Mouse (Mus musculus): Measurements from ENCODE around the gene Mlc1. TPM values are rescaled to one million over a fixed set of nuclear protein-coding genes. Genes with fewer than 3 reads are reported as not detected.

The Mlc1 gene
- polyA plus RNA-seq, 1 experiment, result 0.08 TPM

- H3K27me3 ChIP-seq (ENCODE audit: control insufficient read depth, insufficient read depth, low read length), result no peaks in the 10 kb centered on the region
- H3K36me3 ChIP-seq (ENCODE audit: control insufficient read depth, insufficient read depth, low read length), result no peaks in the 10 kb centered on the region
- H3K4me3 ChIP-seq (ENCODE audit: control insufficient read depth, insufficient read depth, low read length), result no peak overlapping the region
- TF ChIP-seq POLR2A (IDR thresholded peaks at IDR 0.05; ENCODE audit: control insufficient read depth, extremely low read depth, insufficient read depth, low read length, poor library complexity) (no peak), CTCF (IDR thresholded peaks at IDR 0.05; ENCODE audit: borderline replicate concordance, control insufficient read depth, extremely low read depth, insufficient read depth, low read length, poor library complexity) (no peak)
- H3K27ac ChIP-seq (ENCODE audit: control insufficient read depth, insufficient read depth, low read length), result no peak overlapping the region
- no peak for DNase-seq
- H3K4me1 ChIP-seq (replicated peaks; ENCODE audit: control insufficient read depth, insufficient read depth, low read length), result no peaks in the 10 kb centered on the region
- WGBS, result 64% methylated on average over 3 of the region's 3 CpGs
Measured at GRCm38 (mm10) chr15:88916366-88916765, 62.4 kb downstream of the Mlc1 start.

DNA sequence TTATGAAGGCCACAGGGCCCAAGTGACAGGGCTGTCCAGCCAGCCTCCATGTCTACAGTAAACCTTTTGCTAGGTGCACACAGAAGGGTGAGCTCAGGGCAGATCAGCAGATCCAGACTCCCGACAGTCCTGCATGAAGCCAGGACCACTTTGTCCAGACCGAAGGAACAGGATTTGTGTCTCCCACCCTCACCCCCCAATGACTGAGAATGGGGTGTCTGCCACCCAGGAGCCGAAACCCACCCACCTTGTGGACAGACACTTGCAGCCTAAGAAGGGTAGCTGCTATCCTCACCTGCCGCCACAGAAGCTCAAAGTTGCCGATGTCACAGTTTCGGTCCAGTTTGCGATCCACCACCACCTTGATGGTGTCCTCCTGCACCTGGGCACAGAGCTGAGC is 63.8 kb downstream of the Mlc1 start:
- TF ChIP-seq CTCF (IDR thresholded peaks at IDR 0.05; ENCODE audit: borderline replicate concordance, control insufficient read depth, extremely low read depth, insufficient read depth, low read length, poor library complexity) (no peak), POLR2A (IDR thresholded peaks at IDR 0.05; ENCODE audit: control insufficient read depth, extremely low read depth, insufficient read depth, low read length, poor library complexity) (no peak)
- no peak for DNase-seq
- Histone ChIP-seq H3K27me3 (ENCODE audit: control insufficient read depth, insufficient read depth, low read length) (no peaks in the 10 kb centered on the region), H3K27ac (ENCODE audit: control insufficient read depth, insufficient read depth, low read length) (no peak overlapping the region), H3K4me3 (ENCODE audit: control insufficient read depth, insufficient read depth, low read length) (no peak overlapping the region), H3K4me1 (replicated peaks; ENCODE audit: control insufficient read depth, insufficient read depth, low read length) (no peaks in the 10 kb centered on the region), H3K36me3 (ENCODE audit: control insufficient read depth, insufficient read depth, low read length) (no peaks in the 10 kb centered on the region)
- 95% methylated on average over 7 of the region's 7 CpGs for WGBS

DNA sequence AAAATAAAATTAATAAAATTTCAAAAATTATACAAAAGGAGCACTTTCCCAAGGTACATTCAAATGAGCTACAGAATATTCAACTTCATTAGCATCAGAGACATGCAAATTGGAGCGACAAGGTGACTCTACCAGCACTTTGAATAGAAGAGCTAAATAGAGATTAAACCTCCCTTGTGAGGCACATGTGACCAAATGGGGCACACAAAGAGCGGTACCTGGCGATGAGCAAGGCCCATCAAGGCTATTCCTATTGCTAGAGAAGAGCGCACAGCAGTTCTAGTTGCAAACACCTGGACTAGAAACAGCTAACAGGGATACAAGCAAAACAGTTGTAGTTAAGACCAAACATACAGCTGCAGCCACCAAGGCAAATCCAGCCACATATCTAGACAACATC is 72.5 kb downstream of the Mlc1 start:
- TF ChIP-seq POLR2A (IDR thresholded peaks at IDR 0.05; ENCODE audit: control insufficient read depth, extremely low read depth, insufficient read depth, low read length, poor library complexity) (no peak), CTCF (IDR thresholded peaks at IDR 0.05; ENCODE audit: borderline replicate concordance, control insufficient read depth, extremely low read depth, insufficient read depth, low read length, poor library complexity) (no peak)
- no peaks in the 10 kb centered on the region for H3K27me3 ChIP-seq (ENCODE audit: control insufficient read depth, insufficient read depth, low read length)
- 90% methylated on average over 4 of the region's 4 CpGs for WGBS
- DNase-seq, result no peak
- H3K4me1 ChIP-seq (replicated peaks; ENCODE audit: control insufficient read depth, insufficient read depth, low read length), result no peaks in the 10 kb centered on the region
- H3K4me3 ChIP-seq (ENCODE audit: control insufficient read depth, insufficient read depth, low read length), result no peak overlapping the region
- H3K36me3 ChIP-seq (ENCODE audit: control insufficient read depth, insufficient read depth, low read length), result no peaks in the 10 kb centered on the region
- H3K27ac ChIP-seq (ENCODE audit: control insufficient read depth, insufficient read depth, low read length), result no peak overlapping the region

Other genes with a start within 250 kb of the Mlc1 start
- 35.8 and 38.4 TPM in 2 replicates for gene Brd1, start 244.8 kb downstream of the Mlc1 start, polyA plus RNA-seq (2012; rRNA removed)
- 36.6 and 41.3 TPM in 2 replicates for gene Zbed4, start 227.3 kb downstream of the Mlc1 start, polyA plus RNA-seq (2012; rRNA removed)
- 25.1 and 27.1 TPM in 2 replicates for gene Alg12, start 159.7 kb downstream of the Mlc1 start, polyA plus RNA-seq (2012; rRNA removed)
- 38.3 and 45.1 TPM in 2 replicates for gene Creld2, start 159.4 kb downstream of the Mlc1 start, polyA plus RNA-seq (2012; rRNA removed)
- 35.8 and 46.3 TPM in 2 replicates for gene Pim3, start 116.8 kb downstream of the Mlc1 start, polyA plus RNA-seq (2012; rRNA removed)
- 0.05 and 0.06 TPM in 2 replicates for gene Ttll8, start 24.6 kb downstream of the Mlc1 start, polyA plus RNA-seq (2012; rRNA removed)
- 0.20 and 2.2 TPM in 2 replicates for gene Mov10l1, start 3.9 kb upstream of the Mlc1 start, polyA plus RNA-seq (2012; rRNA removed)
- 0.04 and 0.15 TPM in 2 replicates for gene Panx2, start 80.7 kb upstream of the Mlc1 start, polyA plus RNA-seq (2012; rRNA removed)
- 81.2 and 86.3 TPM in 2 replicates for gene Trabd, start 96.1 kb upstream of the Mlc1 start, polyA plus RNA-seq (2012; rRNA removed)
- 62.4 and 70.5 TPM in 2 replicates for gene Selenoo, start 110.1 kb upstream of the Mlc1 start, polyA plus RNA-seq (2012; rRNA removed)
- 97.4 and 98.9 TPM in 2 replicates for gene Tubgcp6, start 144.1 kb upstream of the Mlc1 start, polyA plus RNA-seq (2012; rRNA removed)
- gene Hdac10, start 149.7 kb upstream of the Mlc1 start, polyA plus RNA-seq (2012; rRNA removed), result 82.9 and 94.4 TPM in 2 replicates
- 2.9 and 3.1 TPM in 2 replicates for gene Mapk12, start 161.7 kb upstream of the Mlc1 start, polyA plus RNA-seq (2012; rRNA removed)
- 27.3 and 28.6 TPM in 2 replicates for gene Mapk11, start 170.6 kb upstream of the Mlc1 start, polyA plus RNA-seq (2012; rRNA removed)
- 42.8 and 54.6 TPM in 2 replicates for gene Plxnb2, start 201.8 kb upstream of the Mlc1 start, polyA plus RNA-seq (2012; rRNA removed)
- 42.3 and 50.1 TPM in 2 replicates for gene Dennd6b, start 217.5 kb upstream of the Mlc1 start, polyA plus RNA-seq (2012; rRNA removed)
- 299 and 592 TPM in 2 replicates for gene Ppp6r2, start 232.5 kb upstream of the Mlc1 start, polyA plus RNA-seq (2012; rRNA removed)